8 mouse cellular contexts compared by ENCODE assay signal in the genomic region with DNA sequence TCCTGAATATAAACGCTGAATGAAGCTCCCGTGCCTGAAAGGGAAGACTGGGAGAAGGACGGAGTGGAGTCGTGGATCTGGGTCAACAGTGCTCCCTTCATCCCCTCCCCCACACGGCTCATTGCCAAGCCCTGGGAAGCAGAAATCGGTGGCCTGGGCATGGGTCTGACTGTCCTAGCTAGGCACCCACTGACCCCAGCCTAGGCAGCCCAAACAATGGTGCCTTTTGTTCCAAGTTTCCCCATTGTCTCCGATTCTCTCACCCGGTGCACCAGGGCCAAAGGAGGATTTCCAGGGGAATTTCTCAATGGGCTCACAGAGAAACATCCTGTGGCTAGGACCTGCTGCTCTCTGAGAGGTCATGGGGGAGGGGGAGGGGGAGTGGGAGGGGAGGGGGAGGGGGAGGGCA. TPM values are rescaled to one million over a fixed set of nuclear protein-coding genes. Genes with fewer than 3 reads are reported as not detected.
DNase-seq lines count a peak whose midpoint lies in the region; ATAC-seq and TF ChIP-seq lines count a peak whose summit lies in the region.
"Had no signal": no experiment of that assay in that cellular context is flagged by ENCODE, and none has a peak within 500 bp of the region (broad histone marks: within the 10 kb centered on the region; RNA-seq: fewer than 3 reads in every experiment).

No protein-coding gene starts in this region.

- DNase-seq in liver, adult 2 months (ENCODE audit: extremely low read depth, low read depth, low spot score) = peak; percentile 57
- peak; percentile 65 to 73 for DNase-seq in cerebellum, postnatal 36 days
- no peak for DNase-seq in heart, postnatal 0 days (ENCODE audit: low spot score)
- peak; percentile 56 to 67 for DNase-seq in layer of hippocampus, postnatal 36 days
- DNase-seq in right cerebral cortex, postnatal 14 days = peak; percentile 60
- no peak for DNase-seq in gastrocnemius, adult 8-10 months (ENCODE audit: low spot score in 2 of 2)

- H3K4me2 ChIP-seq in liver, embryonic 12.5 days = no peak overlapping the region
- peak overlapping the region; percentile 22 for H3K4me2 ChIP-seq in heart, postnatal 0 days (ENCODE audit: low read depth, low read length)

- TF ChIP-seq POLR2A in liver, adult 2 months (IDR thresholded peaks at IDR 0.05; ENCODE audit: extremely low read depth, insufficient read depth, low read length) = no peak

- H3K9ac ChIP-seq in liver, adult 2 months (ENCODE audit: low read depth, low read length) = no peak overlapping the region
- no peak overlapping the region for H3K9ac ChIP-seq in liver, embryonic 12.5 days
- H3K9ac ChIP-seq in heart, postnatal 0 days (replicated peaks; ENCODE audit: low read depth, low read length) = no peak overlapping the region

- H3K9me3 ChIP-seq in liver, embryonic 12.5 days (replicated peaks) = no peaks in the 10 kb centered on the region
- H3K9me3 ChIP-seq in heart, postnatal 0 days (replicated peaks; ENCODE audit: control insufficient read depth, low read length) = no peaks in the 10 kb centered on the region

- no peaks in the 10 kb centered on the region for H3K27me3 ChIP-seq in liver, adult 2 months (ENCODE audit: control insufficient read depth, insufficient read depth, low read length)
- no peaks in the 10 kb centered on the region for H3K27me3 ChIP-seq in liver, embryonic 12.5 days (replicated peaks)
- no peaks in the 10 kb centered on the region for H3K27me3 ChIP-seq in heart, postnatal 0 days (ENCODE audit: control insufficient read depth, insufficient read depth, low read length)

- TF ChIP-seq EP300 in heart, postnatal 0 days (IDR thresholded peaks at IDR 0.05; ENCODE audit: low read depth) = no peak

- H3K4me1 ChIP-seq in liver, adult 2 months (ENCODE audit: control insufficient read depth, insufficient read depth, low read length) = peaks cover 30% of the 10 kb centered on the region
- H3K4me1 ChIP-seq in liver, embryonic 12.5 days = peaks cover 56% of the 10 kb centered on the region
- H3K4me1 ChIP-seq in heart, postnatal 0 days (ENCODE audit: control insufficient read depth, insufficient read depth) = peaks cover 47% of the 10 kb centered on the region

- 7% methylated on average over 8 of the region's 8 CpGs for WGBS in liver, adult 2 months
- 47% methylated on average over 8 of the region's 8 CpGs for WGBS in liver, embryonic 12.5 days (ENCODE audit: insufficient replicate concordance)
- WGBS in heart, postnatal 0 days = 12% methylated on average over 8 of the region's 8 CpGs

- ATAC-seq in liver, embryonic 12.5 days = no peak
- peak; percentile 31; the same call in 1 of the 2 replicates for ATAC-seq in heart, postnatal 0 days (ENCODE audit: insufficient read depth, low read depth)

- no peak for TF ChIP-seq CTCF in liver, adult 2 months (IDR thresholded peaks at IDR 0.05; ENCODE audit: low read depth, low read length)
- TF ChIP-seq CTCF in heart, postnatal 0 days (IDR thresholded peaks at IDR 0.05; ENCODE audit: low read depth) = no peak

- 0 out of 2 replicates have a peak overlapping the region, but pooled peaks have one; percentile 5 for H3K27ac ChIP-seq in liver, adult 2 months (replicated peaks; ENCODE audit: insufficient read depth, low read depth, low read length)
- no peak overlapping the region for H3K27ac ChIP-seq in liver, embryonic 12.5 days
- peak overlapping the region; percentile 79 for H3K27ac ChIP-seq in heart, postnatal 0 days (ENCODE audit: low read depth)
- H3K27ac ChIP-seq: kidney, postnatal 0 days had no signal

- H3K79me2 ChIP-seq in liver, adult 2 months (ENCODE audit: control insufficient read depth, insufficient read depth, low read length) = peaks cover 51% of the 10 kb centered on the region

- H3K4me3 ChIP-seq in liver, adult 2 months (ENCODE audit: insufficient read depth, low read depth, low read length) = no peak overlapping the region
- no peak overlapping the region for H3K4me3 ChIP-seq in liver, embryonic 12.5 days
- H3K4me3 ChIP-seq in heart, postnatal 0 days (ENCODE audit: low read depth, low read length) = no peak overlapping the region

- H3K36me3 ChIP-seq in liver, adult 2 months (ENCODE audit: control insufficient read depth, insufficient read depth, low read length) = no peaks in the 10 kb centered on the region
- H3K36me3 ChIP-seq in liver, embryonic 12.5 days = no peaks in the 10 kb centered on the region
- no peaks in the 10 kb centered on the region for H3K36me3 ChIP-seq in heart, postnatal 0 days (replicated peaks; ENCODE audit: control insufficient read depth, insufficient read depth, low read length)

RNA-seq across cellular contexts. Expression of gene Ccdc85c, which starts 19.7 kb away (rescaled TPM):
- total RNA-seq in liver, adult 2 months (2014; rRNA removed) = 4.1 and 7.1 TPM in 2 replicates
- 15.2 and 18.6 TPM in 2 replicates for polyA plus RNA-seq in liver, adult 2 months (2012; rRNA removed)
- polyA plus RNA-seq in liver, embryonic 12.5 days (2016; fragmentation: Nextera tagmentation; extraction: Ambion mirVana) = 3.3 and 3.4 TPM in 2 replicates
- total RNA-seq in heart, postnatal 0 days (2014; rRNA removed; ENCODE audit: low replicate concordance) = 44.7 and 56.2 TPM in 2 replicates
- 6.9 and 7.8 TPM in 2 replicates for polyA plus RNA-seq in heart, postnatal 0 days (2015; fragmentation: Nextera tagmentation; extraction: Ambion mirVana)
- 10 to 100 TPM; 68.1 to 70.0 TPM for total RNA-seq in layer of hippocampus, postnatal 36 days (2021)
- total RNA-seq in gastrocnemius, adult 8-10 months (2022) = 10 to 100 TPM; 41.1 to 49.4 (median 43.5) TPM

RNA-seq across cellular contexts. Expression of gene Hhipl1, which starts 50.6 kb away (rescaled TPM):
- total RNA-seq in liver, adult 2 months (2014; rRNA removed) = 0.20 and 0.55 TPM in 2 replicates
- polyA plus RNA-seq in liver, adult 2 months (2012; rRNA removed) = 0.37 and 0.50 TPM in 2 replicates
- 0.07 and 0.17 TPM in 2 replicates for polyA plus RNA-seq in liver, embryonic 12.5 days (2016; fragmentation: Nextera tagmentation; extraction: Ambion mirVana)
- 0.70 and 5.0 TPM in 2 replicates for total RNA-seq in heart, postnatal 0 days (2014; rRNA removed; ENCODE audit: low replicate concordance)
- polyA plus RNA-seq in heart, postnatal 0 days (2015; fragmentation: Nextera tagmentation; extraction: Ambion mirVana) = 0.58 and 0.61 TPM in 2 replicates
- total RNA-seq in layer of hippocampus, postnatal 36 days (2021) = 1 to 10 TPM; 4.5 to 5.7 TPM
- under 1 TPM; 0.44 to 0.74 (median 0.69) TPM for total RNA-seq in gastrocnemius, adult 8-10 months (2022)

Comparison
In these comparisons a context has a peak if more than half of its experiments do, and no peak if none do; other contexts are left out.
1. DNase-seq: peak in liver, adult 2 months (single experiment), cerebellum, postnatal 36 days (2 of 2), layer of hippocampus, postnatal 36 days (2 of 2) and right cerebral cortex, postnatal 14 days (single experiment); none in heart, postnatal 0 days (single experiment) and gastrocnemius, adult 8-10 months (0 of 2).